Mouse (Mus musculus): Measurements from ENCODE around the gene Elk3.

DNA sequence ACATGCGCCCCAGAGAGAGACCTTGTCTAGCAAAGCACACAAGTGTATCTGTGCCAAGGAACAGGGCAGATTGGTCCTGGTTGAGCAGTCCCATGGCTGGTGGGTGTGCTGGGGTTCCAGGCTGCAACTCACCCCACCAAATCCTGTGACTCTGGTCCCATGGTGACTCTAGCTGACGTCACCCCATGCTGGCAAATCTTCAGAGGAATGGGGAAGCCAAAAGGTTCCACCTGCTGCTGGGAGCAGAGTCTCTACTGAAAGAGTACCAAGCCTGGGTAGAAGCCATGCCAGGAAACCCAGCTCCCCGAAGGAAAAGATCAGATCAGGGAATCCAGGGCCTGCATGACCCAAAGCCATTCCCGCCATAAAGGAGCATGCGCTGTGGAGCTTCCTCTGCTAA lies 43.4 kb downstream of the Elk3 start:
- TF ChIP-seq ZNF384 (IDR thresholded peaks at IDR 0.05; ENCODE audit: low read depth, low read length) (no peak), CHD2 (IDR thresholded peaks at IDR 0.05; ENCODE audit: low read depth, low read length) (no peak), HCFC1 (IDR thresholded peaks at IDR 0.05; ENCODE audit: borderline replicate concordance, insufficient read depth, low read length) (no peak), MAFK (IDR thresholded peaks at IDR 0.05; ENCODE audit: insufficient read depth, low read depth, low read length) (no peak), ZC3H11A (IDR thresholded peaks at IDR 0.05; ENCODE audit: borderline replicate concordance, low read depth, low read length) (no peak)
